Mouse (Mus musculus) heart, embryonic 15.5 days (tissue): Measurements from ENCODE around the gene Slc6a11. TPM values are rescaled to one million over a fixed set of nuclear protein-coding genes. Genes with fewer than 3 reads are reported as not detected.

Source experiments
- ATAC-seq: fragments of 200-750 bp; cut with Nextera tagmentation; replicated peaks from 2 replicates; pipeline ENCODE4 v1.8.0; 2017; ENCODE audit warnings: low read depth, moderate TSS enrichment; ENCODE audit not compliant: insufficient number of reproducible peaks, insufficient read depth, low FRiP score
- H3K27ac ChIP-seq: fragments of 300-500 bp; sonication (generic); 2 replicates; pipeline ENCODE4 v1.5.1; 2015; ENCODE audit warnings: mild to moderate bottlenecking, inconsistent platforms
- H3K27me3 ChIP-seq: fragments of 300-500 bp; sonication (generic); 2 replicates; pipeline ENCODE4 v1.6.1; 2015; ENCODE audit warnings: inconsistent platforms
- H3K36me3 ChIP-seq: fragments of 300-500 bp; sonication (generic); 2 replicates; pipeline ENCODE4 v1.6.1; 2015; ENCODE audit warnings: mild to moderate bottlenecking, inconsistent platforms
- H3K4me1 ChIP-seq: fragments of 300-500 bp; sonication (generic); replicated peaks from 2 replicates; pipeline ENCODE4 v1.6.1; 2015; ENCODE audit warnings: inconsistent platforms
- H3K4me2 ChIP-seq: fragments of 300-500 bp; sonication (generic); 2 replicates; pipeline ENCODE4 v1.6.1; 2015; ENCODE audit warnings: inconsistent platforms, mild to moderate bottlenecking, moderate library complexity
- H3K4me3 ChIP-seq: fragments of 300-500 bp; sonication (generic); 2 replicates; pipeline ENCODE4 v1.5.1; 2015; ENCODE audit warnings: mild to moderate bottlenecking, inconsistent platforms
- H3K9ac ChIP-seq: fragments of 300-500 bp; sonication (generic); 2 replicates; pipeline ENCODE4 v1.6.1; 2015; ENCODE audit warnings: mild to moderate bottlenecking, inconsistent platforms
- H3K9me3 ChIP-seq: fragments of 300-500 bp; sonication (generic); replicated peaks from 2 replicates; pipeline ENCODE4 v1.6.1; 2016; ENCODE audit warnings: inconsistent platforms
- WGBS: fragments of 180-500 bp; shearing (Covaris S2); methylation state at CpG from one replicate; pipeline ENCODE4 v1.1.7; 2015; ENCODE audit warnings: mixed read lengths; 5-methylcytosine and 5-hydroxymethylcytosine counted together
- polyA plus RNA-seq: library from polyadenylated mRNA; unstranded; fragments of >200 nt; fragmentation: Nextera tagmentation; extraction: Ambion mirVana; gene quantifications from 2 replicates; pipeline ENCODE4 v1.2.1, GENCODE M21; 2015

The Slc6a11 gene
- polyA plus RNA-seq, 1 experiment from 2014 or later: 0.05 TPM

- H3K4me3 ChIP-seq: no peak overlapping the region
- 49% methylated on average over 8 of the region's 8 CpGs for WGBS
- no peak overlapping the region for H3K9ac ChIP-seq
- H3K27me3 ChIP-seq: peaks cover 74% of the 10 kb centered on the region
- no peaks in the 10 kb centered on the region for H3K36me3 ChIP-seq
- no peak overlapping the region for H3K4me2 ChIP-seq
- no peaks in the 10 kb centered on the region for H3K4me1 ChIP-seq
- no peak overlapping the region for H3K27ac ChIP-seq
- no peak for ATAC-seq
- no peaks in the 10 kb centered on the region for H3K9me3 ChIP-seq
Observed at GRCm38 (mm10) chr6:114290184-114290583, 159.1 kb downstream of the Slc6a11 start.

GRCm38 (mm10) chr6:114290929-114291328, 159.9 kb downstream of the Slc6a11 start:
- peaks cover 67% of the 10 kb centered on the region for H3K27me3 ChIP-seq
- H3K9me3 ChIP-seq: no peaks in the 10 kb centered on the region
- no peak overlapping the region for H3K4me2 ChIP-seq
- H3K4me3 ChIP-seq: no peak overlapping the region
- H3K36me3 ChIP-seq: no peaks in the 10 kb centered on the region
- WGBS: 49% methylated on average over 4 of the region's 4 CpGs
- H3K9ac ChIP-seq: no peak overlapping the region
- no peak overlapping the region for H3K27ac ChIP-seq
- ATAC-seq: no peak
- no peaks in the 10 kb centered on the region for H3K4me1 ChIP-seq

GRCm38 (mm10) chr6:114291396-114291795, 160.4 kb downstream of the Slc6a11 start:
- no peak overlapping the region for H3K4me2 ChIP-seq
- no peak overlapping the region for H3K27ac ChIP-seq
- no peaks in the 10 kb centered on the region for H3K36me3 ChIP-seq
- no peak overlapping the region for H3K9ac ChIP-seq
- H3K4me1 ChIP-seq: no peaks in the 10 kb centered on the region
- ATAC-seq: no peak
- no peaks in the 10 kb centered on the region for H3K9me3 ChIP-seq
- 52% methylated on average over 5 of the region's 5 CpGs for WGBS
- H3K4me3 ChIP-seq: no peak overlapping the region
- H3K27me3 ChIP-seq: peaks cover 62% of the 10 kb centered on the region

- 25% methylated on average over 8 of the region's 8 CpGs for WGBS
- Histone ChIP-seq H3K9ac (no peak overlapping the region), H3K27ac (no peak overlapping the region), H3K4me3 (no peak overlapping the region), H3K27me3 (peaks cover 46% of the 10 kb centered on the region), H3K9me3 (no peaks in the 10 kb centered on the region), H3K4me2 (no peak overlapping the region), H3K36me3 (no peaks in the 10 kb centered on the region), H3K4me1 (no peaks in the 10 kb centered on the region)
- no peak for ATAC-seq
Observed at GRCm38 (mm10) chr6:114293511-114293910, 162.5 kb downstream of the Slc6a11 start.

- H3K4me2 ChIP-seq: no peak overlapping the region
- H3K9me3 ChIP-seq: no peaks in the 10 kb centered on the region
- 85% methylated on average over 4 of the region's 4 CpGs for WGBS
- no peak overlapping the region for H3K27ac ChIP-seq
- H3K4me3 ChIP-seq: no peak overlapping the region
- H3K9ac ChIP-seq: no peak overlapping the region
- no peaks in the 10 kb centered on the region for H3K4me1 ChIP-seq
- no peaks in the 10 kb centered on the region for H3K36me3 ChIP-seq
- peaks cover 32% of the 10 kb centered on the region for H3K27me3 ChIP-seq
- ATAC-seq: no peak
Observed at GRCm38 (mm10) chr6:114295086-114295485, 164.0 kb downstream of the Slc6a11 start.

DNA sequence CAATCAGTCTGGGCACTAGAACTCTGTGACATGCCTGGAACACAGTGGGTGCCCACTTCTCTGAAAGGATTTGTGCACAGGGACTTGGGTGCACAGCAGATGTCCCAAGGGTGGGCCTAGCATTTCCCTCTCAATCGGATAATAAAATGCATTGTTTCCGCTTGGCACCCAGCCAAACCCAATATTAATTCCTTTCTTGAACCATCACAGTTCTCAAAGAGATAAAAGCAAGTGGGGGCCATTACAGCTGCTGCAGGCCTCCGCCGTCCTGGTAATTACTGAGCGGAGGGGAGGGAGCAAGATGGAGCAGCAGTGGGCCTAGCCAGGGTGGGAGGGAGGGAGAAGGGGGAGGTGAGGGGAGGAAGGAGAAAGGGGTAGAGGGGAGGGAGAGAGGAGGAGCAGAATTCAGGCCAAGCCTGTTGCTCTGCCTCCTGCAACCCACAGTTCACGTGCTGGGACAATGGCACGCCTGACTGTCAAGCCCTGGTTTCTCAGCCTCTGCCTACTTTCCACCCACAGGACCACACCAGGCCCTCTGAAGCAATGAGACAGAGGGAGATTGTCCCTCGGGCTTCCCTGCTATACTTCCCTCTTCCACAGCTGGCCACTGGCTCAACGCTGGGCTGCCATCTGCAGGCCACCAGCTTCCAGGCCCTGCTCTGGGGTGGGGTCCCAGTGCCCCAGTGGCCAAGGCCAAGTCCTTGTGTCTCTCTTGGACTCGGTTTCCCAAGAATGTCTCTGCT, 166.4 kb downstream of the Slc6a11 start:
- H3K27ac ChIP-seq: no peak overlapping the region
- no peak overlapping the region for H3K4me3 ChIP-seq
- peaks cover 8% of the 10 kb centered on the region for H3K27me3 ChIP-seq
- no peaks in the 10 kb centered on the region for H3K4me1 ChIP-seq
- no peak overlapping the region for H3K9ac ChIP-seq
- H3K4me2 ChIP-seq: no peak overlapping the region
- ATAC-seq: no peak
- H3K9me3 ChIP-seq: no peaks in the 10 kb centered on the region
- no peaks in the 10 kb centered on the region for H3K36me3 ChIP-seq
- 53% methylated on average over 10 of the region's 10 CpGs for WGBS

Other genes with a start within 250 kb of the Slc6a11 start
- gene Atp2b2, start 88.6 kb upstream of the Slc6a11 start, polyA plus RNA-seq: 0.09 and 0.36 TPM in 2 replicates
- gene Slc6a1, start 151.4 kb downstream of the Slc6a11 start, polyA plus RNA-seq: 0.16 and 0.22 TPM in 2 replicates